Mouse (Mus musculus): ENCODE measurements around the gene Pdzd2. TPM values are rescaled to one million over a fixed set of nuclear protein-coding genes. Genes with fewer than 3 reads are reported as not detected.

Gene Pdzd2
- polyA plus RNA-seq, 2 experiments = 0.19 to 0.89 TPM

GRCm38 (mm10) chr15:12433893-12434599 lies 305.7 kb downstream of the Pdzd2 start:
- TF ChIP-seq EP300 (IDR thresholded peaks at IDR 0.05; ENCODE audit: low read depth) (no peak), CTCF (IDR thresholded peaks at IDR 0.05; ENCODE audit: low read depth) (no peak)
- H3K27me3 ChIP-seq (ENCODE audit: control insufficient read depth, insufficient read depth, low read length) = no peaks in the 10 kb centered on the region
- H3K4me3 ChIP-seq (ENCODE audit: insufficient read depth in 1 of 2, low read depth in 2 of 2, low read length in 2 of 2) = no peak overlapping the region
- 55% methylated on average over 19 of the region's 19 CpGs for WGBS (ENCODE audit: insufficient replicate concordance)
- DNase-seq (ENCODE audit: low read depth in 3 of 3, low spot score in 3 of 3) (no peak), ATAC-seq (ENCODE audit: insufficient read depth) (no peak)
- no peak overlapping the region for H3K27ac ChIP-seq
- no peaks in the 10 kb centered on the region for H3K9me3 ChIP-seq (ENCODE audit: control insufficient read depth, low read length)
- H3K36me3 ChIP-seq (replicated peaks; ENCODE audit: control insufficient read depth, insufficient read depth, low read depth) = no peaks in the 10 kb centered on the region
- H3K4me1 ChIP-seq (replicated peaks; ENCODE audit: control insufficient read depth in 2 of 2, insufficient read depth in 2 of 2, low read length in 1 of 2) = peaks cover 0 to 5% of the 10 kb centered on the region in 2 experiments; a peak in 3 of 4 replicates
- no peak overlapping the region for H3K9ac ChIP-seq (replicated peaks)
- no peak overlapping the region for H3K4me2 ChIP-seq (ENCODE audit: low read depth)

DNA sequence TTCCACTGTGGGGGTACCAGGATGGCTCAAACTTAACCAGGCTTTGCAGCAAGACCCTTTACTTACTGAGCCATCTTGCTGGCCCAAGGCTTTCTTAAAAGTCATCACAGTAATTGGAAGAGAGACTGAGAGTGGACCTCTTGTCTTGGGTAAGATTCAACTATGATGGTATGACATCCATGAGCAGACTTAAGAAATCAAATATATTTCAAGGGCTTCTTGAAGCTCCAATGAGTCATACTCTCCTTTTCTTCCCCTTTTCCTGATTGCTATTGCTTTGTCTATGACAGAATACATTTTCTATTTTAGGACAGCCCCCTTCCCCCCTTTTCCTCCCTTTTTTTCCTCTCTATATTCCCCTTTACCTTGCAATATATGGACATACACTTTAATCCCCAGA lies 306.8 kb downstream of the Pdzd2 start:
- H3K27me3 ChIP-seq (ENCODE audit: control insufficient read depth, insufficient read depth, low read length) = no peaks in the 10 kb centered on the region
- no peaks in the 10 kb centered on the region for H3K36me3 ChIP-seq (replicated peaks; ENCODE audit: control insufficient read depth, insufficient read depth, low read depth)
- no peaks in the 10 kb centered on the region for H3K9me3 ChIP-seq (ENCODE audit: control insufficient read depth, low read length)
- TF ChIP-seq EP300 (IDR thresholded peaks at IDR 0.05; ENCODE audit: low read depth) (no peak), CTCF (IDR thresholded peaks at IDR 0.05; ENCODE audit: low read depth) (no peak)
- no peak for DNase-seq (ENCODE audit: low read depth in 3 of 3, low spot score in 3 of 3)
- no peak overlapping the region for H3K27ac ChIP-seq
- no peaks in the 10 kb centered on the region; a peak in 2 of 4 replicates for H3K4me1 ChIP-seq (replicated peaks; ENCODE audit: control insufficient read depth in 2 of 2, insufficient read depth in 2 of 2, low read length in 1 of 2)
- H3K4me3 ChIP-seq (ENCODE audit: insufficient read depth in 1 of 2, low read depth in 2 of 2, low read length in 2 of 2) = no peak overlapping the region
- ATAC-seq (ENCODE audit: insufficient read depth) = no peak
- no peak overlapping the region for H3K9ac ChIP-seq (replicated peaks)
- H3K4me2 ChIP-seq (ENCODE audit: low read depth) = no peak overlapping the region

DNA sequence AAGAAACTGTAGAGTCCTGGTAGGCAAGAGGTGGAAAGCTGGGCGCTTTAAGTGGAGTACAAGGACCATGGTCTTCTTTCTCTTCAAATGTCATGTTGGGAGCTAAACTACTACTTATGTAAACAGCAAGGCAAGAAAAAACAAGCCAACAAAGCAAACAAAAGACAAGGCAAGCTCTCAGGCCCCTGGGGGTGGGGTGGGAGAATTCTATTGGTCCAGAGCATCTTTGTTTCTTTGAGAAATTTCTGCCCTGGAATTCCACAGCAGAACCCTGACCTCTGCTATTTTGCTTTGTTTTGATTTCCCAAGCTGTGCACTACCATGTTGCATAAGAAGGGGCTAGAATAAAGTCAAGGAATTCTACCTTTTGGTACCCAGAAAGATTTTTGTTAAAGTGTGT lies 307.4 kb downstream of the Pdzd2 start:
- DNase-seq (ENCODE audit: low read depth in 3 of 3, low spot score in 3 of 3) (no peak), ATAC-seq (ENCODE audit: insufficient read depth) (no peak)
- Histone ChIP-seq H3K4me3 (ENCODE audit: insufficient read depth in 1 of 2, low read depth in 2 of 2, low read length in 2 of 2) (no peak overlapping the region), H3K36me3 (replicated peaks; ENCODE audit: control insufficient read depth, insufficient read depth, low read depth) (no peaks in the 10 kb centered on the region), H3K9me3 (ENCODE audit: control insufficient read depth, low read length) (no peaks in the 10 kb centered on the region), H3K4me1 (replicated peaks; ENCODE audit: control insufficient read depth in 2 of 2, insufficient read depth in 2 of 2, low read length in 1 of 2) (no peaks in the 10 kb centered on the region; a peak in 2 of 4 replicates), H3K9ac (replicated peaks) (no peak overlapping the region), H3K4me2 (ENCODE audit: low read depth) (no peak overlapping the region), H3K27ac (no peak overlapping the region), H3K27me3 (ENCODE audit: control insufficient read depth, insufficient read depth, low read length) (no peaks in the 10 kb centered on the region)
- TF ChIP-seq CTCF (IDR thresholded peaks at IDR 0.05; ENCODE audit: low read depth) (no peak), EP300 (IDR thresholded peaks at IDR 0.05; ENCODE audit: low read depth) (no peak)
- 58% methylated on average over 1 of the region's 1 CpGs for WGBS (ENCODE audit: insufficient replicate concordance)

DNA sequence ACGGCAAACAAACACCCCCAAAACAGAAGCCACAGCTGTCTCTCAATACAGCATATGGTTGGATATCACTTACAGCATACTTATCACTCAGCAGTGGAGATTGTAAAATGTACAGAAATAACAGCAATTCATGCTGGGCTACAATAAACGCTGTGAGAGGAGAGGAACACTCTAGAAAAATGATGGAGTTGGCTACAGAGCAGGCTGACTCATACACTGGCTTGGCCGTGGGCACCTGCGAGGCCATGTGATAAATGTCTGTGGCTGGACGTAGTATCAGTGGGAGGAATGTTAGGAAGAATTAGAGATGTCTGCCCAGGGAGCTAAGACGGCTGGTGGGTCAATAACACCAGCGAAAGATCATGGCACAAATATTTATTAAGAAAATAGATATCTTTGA lies 308.0 kb downstream of the Pdzd2 start:
- Histone ChIP-seq H3K9me3 (ENCODE audit: control insufficient read depth, low read length) (no peaks in the 10 kb centered on the region), H3K4me2 (ENCODE audit: low read depth) (no peak overlapping the region), H3K27me3 (ENCODE audit: control insufficient read depth, insufficient read depth, low read length) (no peaks in the 10 kb centered on the region), H3K27ac (no peak overlapping the region), H3K36me3 (replicated peaks; ENCODE audit: control insufficient read depth, insufficient read depth, low read depth) (no peaks in the 10 kb centered on the region), H3K9ac (replicated peaks) (no peak overlapping the region), H3K4me3 (ENCODE audit: insufficient read depth in 1 of 2, low read depth in 2 of 2, low read length in 2 of 2) (no peak overlapping the region), H3K4me1 (replicated peaks; ENCODE audit: control insufficient read depth in 2 of 2, insufficient read depth in 2 of 2, low read length in 1 of 2) (no peaks in the 10 kb centered on the region; a peak in 2 of 4 replicates)
- 54% methylated on average over 7 of the region's 7 CpGs for WGBS (ENCODE audit: insufficient replicate concordance)
- TF ChIP-seq CTCF (IDR thresholded peaks at IDR 0.05; ENCODE audit: low read depth) (no peak), EP300 (IDR thresholded peaks at IDR 0.05; ENCODE audit: low read depth) (no peak)
- ATAC-seq (ENCODE audit: insufficient read depth) (no peak), DNase-seq (ENCODE audit: low read depth in 3 of 3, low spot score in 3 of 3) (no peak)

- Histone ChIP-seq H3K9ac (replicated peaks) (no peak overlapping the region), H3K27me3 (ENCODE audit: control insufficient read depth, insufficient read depth, low read length) (no peaks in the 10 kb centered on the region), H3K4me1 (replicated peaks; ENCODE audit: control insufficient read depth in 2 of 2, insufficient read depth in 2 of 2, low read length in 1 of 2) (no peaks in the 10 kb centered on the region; a peak in 2 of 4 replicates), H3K4me2 (ENCODE audit: low read depth) (no peak overlapping the region), H3K9me3 (ENCODE audit: control insufficient read depth, low read length) (no peaks in the 10 kb centered on the region), H3K4me3 (ENCODE audit: insufficient read depth in 1 of 2, low read depth in 2 of 2, low read length in 2 of 2) (no peak overlapping the region), H3K27ac (no peak overlapping the region), H3K36me3 (replicated peaks; ENCODE audit: control insufficient read depth, insufficient read depth, low read depth) (no peaks in the 10 kb centered on the region)
- DNase-seq (ENCODE audit: low read depth in 3 of 3, low spot score in 3 of 3) (no peak), ATAC-seq (ENCODE audit: insufficient read depth) (no peak)
- 72% methylated on average over 3 of the region's 3 CpGs for WGBS (ENCODE audit: insufficient replicate concordance)
- no peak for TF ChIP-seq EP300 (IDR thresholded peaks at IDR 0.05; ENCODE audit: low read depth)
- TF ChIP-seq CTCF (IDR thresholded peaks at IDR 0.05; ENCODE audit: low read depth) = no peak
Measured at GRCm38 (mm10) chr15:12431188-12431587, 308.5 kb downstream of the Pdzd2 start.
